Mouse (Mus musculus): Measurements from ENCODE around the gene Tomm40.

GRCm38 (mm10) chr7:19710650-19711049 is 4.6 kb downstream of the Tomm40 start:
- TF ChIP-seq CTCF (IDR thresholded peaks at IDR 0.05; ENCODE audit: borderline replicate concordance, extremely low read depth, insufficient read depth, insufficient read length): no peak
- no peak for TF ChIP-seq POLR2A (IDR thresholded peaks at IDR 0.05; ENCODE audit: borderline replicate concordance, extremely low read depth, insufficient read depth, insufficient read length, poor library complexity, severe bottlenecking)

Data from brain, embryonic 14.5 days (tissue).